Mouse (Mus musculus) thymus, adult 2 months (tissue): ENCODE measurements around the gene Foxo1.

Experiments
- CTCF ChIP-seq: fragments of 200-500 bp; IDR thresholded peaks from 2 replicates; pipeline ENCODE4 v1.5.1; 2012; ENCODE audit warnings: mild to moderate bottlenecking, control low read depth, low read length, moderate library complexity, borderline replicate concordance; ENCODE audit not compliant: control insufficient read depth, poor library complexity, insufficient read depth; ENCODE audit errors: extremely low read depth
- POLR2A ChIP-seq: fragments of 200-500 bp; IDR thresholded peaks from 2 replicates; pipeline ENCODE4 v1.6.1; 2012; ENCODE audit warnings: mild to moderate bottlenecking, low read length, control low read depth, moderate library complexity; ENCODE audit not compliant: control insufficient read depth, poor library complexity, insufficient read depth; ENCODE audit errors: extremely low read depth

- TF ChIP-seq CTCF (no peak), POLR2A (no peak)
These were observed 28.2 kb downstream of the Foxo1 start for GRCm38 (mm10) chr3:52296224-52296760.
